Mouse (Mus musculus) right cerebral cortex, postnatal 4 days (tissue): ENCODE results near the gene Apoa2.

Experiments used
- DNase-seq: peaks from one replicate; pipeline ENCODE4 v3.0.0-alpha.2; 2022

The Apoa2 gene

GRCm38 (mm10) chr1:171224857-171225256 is at the start of gene Apoa2:
Apoa2 (plus strand) TSS chr1:171225054.
- no peak for DNase-seq

GRCm38 (mm10) chr1:171179487-171180171 is 45.2 kb upstream of the Apoa2 start:
- DNase-seq: no peak

- no peak for DNase-seq
These were observed 41.8 kb upstream of the Apoa2 start for GRCm38 (mm10) chr1:171183025-171183424.

- DNase-seq: no peak
These were observed 41.2 kb upstream of the Apoa2 start for GRCm38 (mm10) chr1:171183620-171184019.

- DNase-seq: no peak
These were observed 40.5 kb upstream of the Apoa2 start for GRCm38 (mm10) chr1:171184314-171184713.

GRCm38 (mm10) chr1:171185655-171186054 is 39.2 kb upstream of the Apoa2 start:
- no peak for DNase-seq

GRCm38 (mm10) chr1:171187851-171188700 is 36.8 kb upstream of the Apoa2 start:
- DNase-seq: no peak

GRCm38 (mm10) chr1:171189046-171189445 is 35.8 kb upstream of the Apoa2 start:
- DNase-seq: no peak

- DNase-seq: no peak
These were observed 35.3 kb upstream of the Apoa2 start for GRCm38 (mm10) chr1:171189476-171190114.

GRCm38 (mm10) chr1:171190832-171191231 is 34.0 kb upstream of the Apoa2 start:
- no peak for DNase-seq

GRCm38 (mm10) chr1:171192283-171192682 is 32.6 kb upstream of the Apoa2 start:
- no peak for DNase-seq

- no peak for DNase-seq
These were observed 31.6 kb upstream of the Apoa2 start for GRCm38 (mm10) chr1:171193093-171193840.

- DNase-seq: no peak
These were observed 30.7 kb upstream of the Apoa2 start for GRCm38 (mm10) chr1:171193911-171194830.

- no peak for DNase-seq
These were observed 29.6 kb upstream of the Apoa2 start for GRCm38 (mm10) chr1:171195046-171195822.

- DNase-seq: peak; percentile 47
These were observed 28.9 kb upstream of the Apoa2 start, which contains the start of gene Pcp4l1 for GRCm38 (mm10) chr1:171195887-171196397. Pcp4l1 (minus strand) TSS chr1:171196268.

- no peak for DNase-seq
These were observed 25.3 kb upstream of the Apoa2 start for GRCm38 (mm10) chr1:171199532-171199931.

GRCm38 (mm10) chr1:171200769-171201168 is 24.1 kb upstream of the Apoa2 start:
- no peak for DNase-seq

- no peak for DNase-seq
These were observed 21.2 kb upstream of the Apoa2 start for GRCm38 (mm10) chr1:171203471-171204248.

GRCm38 (mm10) chr1:171204249-171204644 is 20.6 kb upstream of the Apoa2 start:
- DNase-seq: no peak
